Mouse (Mus musculus): ENCODE measurements at regions not wholly inside any gene's neighbourhood (a gene's known extent, or its start where the extent isn't known, plus 50 kb on each side); places are given as distances from the start of the nearest gene placed in this dataset.
A peak's percentile ranks its signal among the peaks of the same experiment; 100 is the strongest.

DNA sequence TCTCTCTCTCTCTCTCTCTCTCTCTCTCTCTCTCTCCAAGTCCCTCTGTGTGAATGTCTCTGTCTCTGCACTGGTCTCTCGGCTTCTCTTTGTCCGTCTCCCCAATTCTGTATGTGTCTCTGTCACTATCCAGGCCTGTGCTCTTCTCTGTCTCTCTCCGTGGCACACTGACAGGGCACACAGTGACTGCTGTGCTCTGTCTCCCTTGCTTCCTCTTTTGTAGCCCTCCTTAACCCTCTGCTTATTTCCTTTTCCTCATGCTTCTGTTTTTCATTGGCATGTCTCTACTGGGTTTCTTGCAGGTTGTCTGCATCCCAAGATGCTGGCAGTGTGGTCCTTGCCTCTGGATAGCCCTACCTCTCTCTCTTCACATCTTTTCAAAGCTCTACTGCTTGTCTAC lies 229.0 kb upstream of the Id2 start:
- H3K79me2 ChIP-seq (replicated peaks; ENCODE audit: control insufficient read depth, extremely low read depth, insufficient read depth, poor library complexity, severe bottlenecking): no peaks in the 10 kb centered on the region
- no peaks in the 10 kb centered on the region for H3K36me3 ChIP-seq (replicated peaks in 1 of 2; ENCODE audit: control insufficient read depth in 1 of 2, insufficient read depth in 1 of 2, low read length in 1 of 2)
- in situ Hi-C loops (cut with MboI; ENCODE audit: low pct_ligation_motif_present, low pct_unique_long_range_greater_than_20kb, low sequenced_read_pairs): no loop called here
- H3K4me1 ChIP-seq (ENCODE audit: control insufficient read depth in 1 of 2, insufficient read depth in 2 of 2): peaks cover 4 to 28% of the 10 kb centered on the region in 2 experiments
- dilution Hi-C loops (cut with MboI; ENCODE audit: extremely low pct_ligation_motif_present, extremely low pct_unique_long_range_greater_than_20kb, low sequenced_read_pairs): no loop called here
- no peak overlapping the region for H3K9ac ChIP-seq (ENCODE audit: insufficient read depth, low read depth)
- TF ChIP-seq CTCF (conservative IDR thresholded peaks at IDR 0.05 in 1 of 2, IDR thresholded peaks at IDR 0.05 in 1 of 2; ENCODE audit: low read depth in 2 of 2, low read length in 2 of 2) (no peak), ZC3H11A (IDR thresholded peaks at IDR 0.05; ENCODE audit: low read depth, low read length) (no peak), JUN (IDR thresholded peaks at IDR 0.05; ENCODE audit: insufficient read depth, low read depth, low read length) (no peak), ZMIZ1 (IDR thresholded peaks at IDR 0.05; ENCODE audit: low read depth, low read length) (no peak)
- H3K9me3 ChIP-seq (replicated peaks; ENCODE audit: low read length): no peaks in the 10 kb centered on the region
- no peak overlapping the region for H3K4me2 ChIP-seq (ENCODE audit: insufficient read depth, low read depth, poor library complexity, severe bottlenecking)
- H3K27ac ChIP-seq (ENCODE audit: insufficient read depth, low read depth): no peak overlapping the region
- H3K4me3 ChIP-seq (replicated peaks in 1 of 3; ENCODE audit: low read depth in 2 of 3, low read length in 2 of 3, poor library complexity in 1 of 3): no peak overlapping the region
- no peak for DNase-seq (ENCODE audit: extremely low read depth)
- no peaks in the 10 kb centered on the region for H3K27me3 ChIP-seq (replicated peaks)

- dilution Hi-C loops (cut with MboI; ENCODE audit: extremely low pct_ligation_motif_present, extremely low pct_unique_long_range_greater_than_20kb, low sequenced_read_pairs): no loop called here
Observed at GRCm38 (mm10) chr12:25323171-25323570, 226.2 kb upstream of the Id2 start.

GRCm38 (mm10) chr12:25320262-25320767 lies 223.4 kb upstream of the Id2 start:
- in situ Hi-C loops (cut with MboI; ENCODE audit: low pct_ligation_motif_present, low pct_unique_long_range_greater_than_20kb, low sequenced_read_pairs) (no loop called here), dilution Hi-C loops (cut with MboI; ENCODE audit: extremely low pct_ligation_motif_present, extremely low pct_unique_long_range_greater_than_20kb, low sequenced_read_pairs) (no loop called here)
- Histone ChIP-seq H3K4me3 (replicated peaks in 1 of 3; ENCODE audit: low read depth in 2 of 3, low read length in 2 of 3, poor library complexity in 1 of 3) (no peak overlapping the region), H3K4me1 (ENCODE audit: control insufficient read depth in 1 of 2, insufficient read depth in 2 of 2) (peaks cover 22 to 40% of the 10 kb centered on the region in 2 experiments), H3K4me2 (ENCODE audit: insufficient read depth, low read depth, poor library complexity, severe bottlenecking) (0 out of 2 replicates have a peak overlapping the region, but pooled peaks have one; percentile 14), H3K9me3 (replicated peaks; ENCODE audit: low read length) (no peaks in the 10 kb centered on the region), H3K9ac (ENCODE audit: insufficient read depth, low read depth) (no peak overlapping the region), H3K79me2 (replicated peaks; ENCODE audit: control insufficient read depth, extremely low read depth, insufficient read depth, poor library complexity, severe bottlenecking) (no peaks in the 10 kb centered on the region), H3K27me3 (replicated peaks) (peaks cover 4% of the 10 kb centered on the region), H3K27ac (ENCODE audit: insufficient read depth, low read depth) (no peak overlapping the region), H3K36me3 (replicated peaks in 1 of 2; ENCODE audit: control insufficient read depth in 1 of 2, insufficient read depth in 1 of 2, low read length in 1 of 2) (no peaks in the 10 kb centered on the region)
- DNase-seq (ENCODE audit: extremely low read depth): peak; percentile 48
- 0 out of 2 replicates have a peak, but pooled peaks have one; percentile 14 for TF ChIP-seq USF2 (conservative IDR thresholded peaks at IDR 0.05; ENCODE audit: low read depth, low read length)
- TF ChIP-seq POLR2AphosphoS2 (IDR thresholded peaks at IDR 0.05; ENCODE audit: low read depth, low read length): no peak
- TF ChIP-seq CHD2 (IDR thresholded peaks at IDR 0.05; ENCODE audit: low read length): peak; percentile 33; the same call in 1 of the 2 replicates
- no peak for TF ChIP-seq NELFE (IDR thresholded peaks at IDR 0.05; ENCODE audit: low read depth, low read length)
- TF ChIP-seq ZNF384 (IDR thresholded peaks at IDR 0.05; ENCODE audit: low read depth, low read length): peak; percentile 15; the same call in 1 of the 2 replicates
- no peak for TF ChIP-seq CTCF (conservative IDR thresholded peaks at IDR 0.05 in 1 of 2, IDR thresholded peaks at IDR 0.05 in 1 of 2; ENCODE audit: low read depth in 2 of 2, low read length in 2 of 2)
- TF ChIP-seq RCOR1 (conservative IDR thresholded peaks at IDR 0.05; ENCODE audit: low read depth, low read length): 0 out of 2 replicates have a peak, but pooled peaks have one; percentile 58
- peak; percentile 58; the same call in 1 of the 2 replicates for TF ChIP-seq MEF2A (IDR thresholded peaks at IDR 0.05; ENCODE audit: borderline replicate concordance, low read depth, low read length)
- TF ChIP-seq ZKSCAN1 (IDR thresholded peaks at IDR 0.05; ENCODE audit: borderline replicate concordance, low read depth, low read length): no peak
- no peak for TF ChIP-seq USF1 (IDR thresholded peaks at IDR 0.05; ENCODE audit: low read depth, low read length)
- TF ChIP-seq GABPA (IDR thresholded peaks at IDR 0.05; ENCODE audit: insufficient replicate concordance, low read depth, low read length): no peak
- no peak for TF ChIP-seq E2F4 (IDR thresholded peaks at IDR 0.05; ENCODE audit: insufficient replicate concordance, low read depth, low read length)
- no peak for TF ChIP-seq MXI1 (IDR thresholded peaks at IDR 0.05; ENCODE audit: low read depth, low read length)
- TF ChIP-seq KAT2A (IDR thresholded peaks at IDR 0.05; ENCODE audit: insufficient replicate concordance, low read length): no peak
- peak; percentile 60; the same call in 1 of the 2 replicates for TF ChIP-seq BHLHE40 (IDR thresholded peaks at IDR 0.05; ENCODE audit: low read depth, low read length)
- no peak for TF ChIP-seq ZC3H11A (IDR thresholded peaks at IDR 0.05; ENCODE audit: low read depth, low read length)
- TF ChIP-seq RAD21 (IDR thresholded peaks at IDR 0.05; ENCODE audit: low read depth, low read length): no peak
- TF ChIP-seq MAX (IDR thresholded peaks at IDR 0.05; ENCODE audit: low read length): no peak; the same call in 1 of the 2 replicates

More at GRCm38 (mm10) chr12:25323171-25323570, 226.2 kb upstream of the Id2 start:
- Histone ChIP-seq H3K9ac (ENCODE audit: insufficient read depth, low read depth) (no peak overlapping the region), H3K4me1 (ENCODE audit: control insufficient read depth in 1 of 2, insufficient read depth in 2 of 2) (peaks cover 15 to 37% of the 10 kb centered on the region in 2 experiments), H3K4me3 (replicated peaks in 1 of 3; ENCODE audit: low read depth in 2 of 3, low read length in 2 of 3, poor library complexity in 1 of 3) (no peak overlapping the region), H3K27ac (ENCODE audit: insufficient read depth, low read depth) (no peak overlapping the region), H3K4me2 (ENCODE audit: insufficient read depth, low read depth, poor library complexity, severe bottlenecking) (no peak overlapping the region), H3K36me3 (replicated peaks in 1 of 2; ENCODE audit: control insufficient read depth in 1 of 2, insufficient read depth in 1 of 2, low read length in 1 of 2) (no peaks in the 10 kb centered on the region), H3K9me3 (replicated peaks; ENCODE audit: low read length) (no peaks in the 10 kb centered on the region), H3K79me2 (replicated peaks; ENCODE audit: control insufficient read depth, extremely low read depth, insufficient read depth, poor library complexity, severe bottlenecking) (no peaks in the 10 kb centered on the region), H3K27me3 (replicated peaks) (no peaks in the 10 kb centered on the region)
- DNase-seq (ENCODE audit: extremely low read depth): no peak
- in situ Hi-C loops (cut with MboI; ENCODE audit: low pct_ligation_motif_present, low pct_unique_long_range_greater_than_20kb, low sequenced_read_pairs): no loop called here
- no peak for TF ChIP-seq E2F4 (IDR thresholded peaks at IDR 0.05; ENCODE audit: insufficient replicate concordance, low read depth, low read length)
- TF ChIP-seq KAT2A (IDR thresholded peaks at IDR 0.05; ENCODE audit: insufficient replicate concordance, low read length): no peak
- no peak for TF ChIP-seq ETS1 (conservative IDR thresholded peaks at IDR 0.05; ENCODE audit: low read depth, low read length)
- TF ChIP-seq UBTF (IDR thresholded peaks at IDR 0.05; ENCODE audit: low read depth, low read length): no peak
- no peak for TF ChIP-seq ZKSCAN1 (IDR thresholded peaks at IDR 0.05; ENCODE audit: borderline replicate concordance, low read depth, low read length)
- TF ChIP-seq USF1 (IDR thresholded peaks at IDR 0.05; ENCODE audit: low read depth, low read length): no peak
- TF ChIP-seq MAZ (IDR thresholded peaks at IDR 0.05; ENCODE audit: low read depth, low read length): no peak
- no peak for TF ChIP-seq SMC3 (IDR thresholded peaks at IDR 0.05; ENCODE audit: low read depth, low read length)
- TF ChIP-seq MEF2A (IDR thresholded peaks at IDR 0.05; ENCODE audit: borderline replicate concordance, low read depth, low read length): no peak
- TF ChIP-seq JUN (IDR thresholded peaks at IDR 0.05; ENCODE audit: insufficient read depth, low read depth, low read length): no peak
- TF ChIP-seq IRF4 (IDR thresholded peaks at IDR 0.05; ENCODE audit: low read depth, low read length): no peak
- TF ChIP-seq CHD2 (IDR thresholded peaks at IDR 0.05; ENCODE audit: low read length): no peak
